In genomic region chr2:129715671-129716070, GRCm38 (mm10) we compare ENCODE assay signal across 8 mouse cellular contexts. TPM values are rescaled to one million over a fixed set of nuclear protein-coding genes. Genes with fewer than 3 reads are reported as not detected.
DNase-seq lines count a peak whose midpoint lies in the region; ATAC-seq lines count a peak whose summit lies in the region.

No protein-coding gene starts in this region.

- no peak overlapping the region for H3K27ac ChIP-seq in midbrain, embryonic 10.5 days (replicated peaks)
- H3K27ac ChIP-seq in midbrain, embryonic 16.5 days (ENCODE audit: low read length), result no peak overlapping the region
- no peak overlapping the region for H3K27ac ChIP-seq in midbrain, embryonic 14.5 days (replicated peaks; ENCODE audit: low read depth, low read length)

- H3K27me3 ChIP-seq in midbrain, embryonic 10.5 days (ENCODE audit: low read depth, poor library complexity, severe bottlenecking), result no peaks in the 10 kb centered on the region
- H3K27me3 ChIP-seq in midbrain, embryonic 16.5 days (ENCODE audit: control insufficient read depth, insufficient read depth, low read depth, low read length), result no peaks in the 10 kb centered on the region
- H3K27me3 ChIP-seq in midbrain, embryonic 14.5 days (ENCODE audit: control insufficient read depth, insufficient read depth, low read length), result no peaks in the 10 kb centered on the region

- no peak overlapping the region for H3K9ac ChIP-seq in midbrain, embryonic 16.5 days (ENCODE audit: low read depth, low read length)
- no peak overlapping the region for H3K9ac ChIP-seq in midbrain, embryonic 14.5 days (replicated peaks; ENCODE audit: low read length)

- H3K4me3 ChIP-seq in midbrain, embryonic 10.5 days, result no peak overlapping the region
- no peak overlapping the region for H3K4me3 ChIP-seq in midbrain, embryonic 16.5 days (ENCODE audit: low read depth, low read length)
- no peak overlapping the region for H3K4me3 ChIP-seq in midbrain, embryonic 14.5 days (replicated peaks; ENCODE audit: low read depth, low read length)

- H3K4me2 ChIP-seq in midbrain, embryonic 16.5 days (ENCODE audit: low read length), result no peak overlapping the region
- no peak overlapping the region for H3K4me2 ChIP-seq in midbrain, embryonic 14.5 days (ENCODE audit: low read length)

- no peaks in the 10 kb centered on the region for H3K36me3 ChIP-seq in midbrain, embryonic 10.5 days
- H3K36me3 ChIP-seq in midbrain, embryonic 16.5 days (ENCODE audit: control insufficient read depth, insufficient read depth, low read length), result no peaks in the 10 kb centered on the region
- no peaks in the 10 kb centered on the region for H3K36me3 ChIP-seq in midbrain, embryonic 14.5 days (ENCODE audit: control insufficient read depth, insufficient read depth, low read length)

- WGBS in midbrain, embryonic 10.5 days, result 27% methylated on average over 10 of the region's 10 CpGs
- WGBS in midbrain, embryonic 16.5 days, result 22% methylated on average over 10 of the region's 10 CpGs
- 20% methylated on average over 10 of the region's 10 CpGs for WGBS in midbrain, embryonic 14.5 days

- ATAC-seq in midbrain, embryonic 16.5 days, result no peak
- no peak for ATAC-seq in midbrain, embryonic 14.5 days (ENCODE audit: low FRiP score, low TSS enrichment)

- no peaks in the 10 kb centered on the region for H3K4me1 ChIP-seq in midbrain, embryonic 10.5 days
- H3K4me1 ChIP-seq in midbrain, embryonic 16.5 days (ENCODE audit: control insufficient read depth, insufficient read depth, low read length), result no peaks in the 10 kb centered on the region
- no peaks in the 10 kb centered on the region for H3K4me1 ChIP-seq in midbrain, embryonic 14.5 days (ENCODE audit: control insufficient read depth, insufficient read depth, low read length)

- no peaks in the 10 kb centered on the region; the same call in 1 of the 2 replicates for H3K9me3 ChIP-seq in midbrain, embryonic 10.5 days (replicated peaks)
- H3K9me3 ChIP-seq in midbrain, embryonic 16.5 days (replicated peaks; ENCODE audit: control insufficient read depth, low read length, poor library complexity, severe bottlenecking), result no peaks in the 10 kb centered on the region
- H3K9me3 ChIP-seq in midbrain, embryonic 14.5 days (ENCODE audit: control insufficient read depth, low read length), result no peaks in the 10 kb centered on the region

- peak; percentile 11 for DNase-seq in cerebellum, adult 8-10 months
- DNase-seq in cerebellum, adult 11 months, result no peak
- peak; percentile 62 for DNase-seq in midbrain, embryonic 10.5 days (ENCODE audit: low spot score)
- DNase-seq in embryo, embryonic 11 days, result peak; percentile 80
- DNase-seq in kidney, postnatal 36 days, result peak; percentile 36 to 84
- peak; percentile 70 for DNase-seq in midbrain, embryonic 14.5 days
- DNase-seq in urinary bladder, postnatal 10 days (ENCODE audit: low spot score), result peak; percentile 24

RNA-seq across cellular contexts. Expression of gene Pdyn, which starts 16.0 kb away (rescaled TPM):
- 0.15 and 0.32 TPM in 2 replicates for polyA plus RNA-seq in midbrain, embryonic 10.5 days (2016; fragmentation: Nextera tagmentation; extraction: Ambion mirVana)
- polyA plus RNA-seq in midbrain, embryonic 16.5 days (2015; fragmentation: Nextera tagmentation; extraction: Ambion mirVana), result 16.1 and 19.1 TPM in 2 replicates
- polyA plus RNA-seq in midbrain, embryonic 14.5 days (2014; fragmentation: Nextera tagmentation; extraction: Ambion mirVana), result 7.3 and 8.8 TPM in 2 replicates
